Mouse (Mus musculus): ENCODE results near the gene Rab6b. TPM values are rescaled to one million over a fixed set of nuclear protein-coding genes. Genes with fewer than 3 reads are reported as not detected.

The Rab6b gene
- polyA plus RNA-seq, 1 experiment from 2014 or later = 4.3 TPM

- ATAC-seq = no peak
- no peak overlapping the region for H3K4me3 ChIP-seq (ENCODE audit: low read depth, low read length)
- H3K4me1 ChIP-seq (replicated peaks; ENCODE audit: control insufficient read depth, insufficient read depth, low read length) = no peaks in the 10 kb centered on the region
- H3K27me3 ChIP-seq (replicated peaks; ENCODE audit: control insufficient read depth, insufficient read depth, low read length) = peaks cover 11% of the 10 kb centered on the region
- no peak overlapping the region for H3K9ac ChIP-seq (ENCODE audit: low read depth, low read length)
- no peak overlapping the region for H3K27ac ChIP-seq (ENCODE audit: low read depth, low read length)
- 92% methylated on average over 8 of the region's 8 CpGs for WGBS
- H3K36me3 ChIP-seq (ENCODE audit: control insufficient read depth, insufficient read depth) = no peaks in the 10 kb centered on the region
- H3K4me2 ChIP-seq (replicated peaks; ENCODE audit: low read depth) = no peak overlapping the region
- TF ChIP-seq CTCF (IDR thresholded peaks at IDR 0.05; ENCODE audit: low read depth) = no peak
- no peaks in the 10 kb centered on the region for H3K9me3 ChIP-seq (ENCODE audit: control insufficient read depth)
Measured at GRCm38 (mm10) chr9:103117951-103118350, 6.4 kb downstream of the Rab6b start.

GRCm38 (mm10) chr9:103118651-103119275, 7.2 kb downstream of the Rab6b start:
- no peak overlapping the region for H3K4me2 ChIP-seq (replicated peaks; ENCODE audit: low read depth)
- H3K9me3 ChIP-seq (ENCODE audit: control insufficient read depth) = no peaks in the 10 kb centered on the region
- TF ChIP-seq CTCF (IDR thresholded peaks at IDR 0.05; ENCODE audit: low read depth) = no peak
- no peaks in the 10 kb centered on the region for H3K4me1 ChIP-seq (replicated peaks; ENCODE audit: control insufficient read depth, insufficient read depth, low read length)
- no peak for ATAC-seq
- no peak overlapping the region for H3K4me3 ChIP-seq (ENCODE audit: low read depth, low read length)
- H3K9ac ChIP-seq (ENCODE audit: low read depth, low read length) = no peak overlapping the region
- WGBS = 90% methylated on average over 5 of the region's 5 CpGs
- no peaks in the 10 kb centered on the region for H3K36me3 ChIP-seq (ENCODE audit: control insufficient read depth, insufficient read depth)
- no peak overlapping the region for H3K27ac ChIP-seq (ENCODE audit: low read depth, low read length)
- peaks cover 3% of the 10 kb centered on the region; the same call in 1 of the 2 replicates for H3K27me3 ChIP-seq (replicated peaks; ENCODE audit: control insufficient read depth, insufficient read depth, low read length)

GRCm38 (mm10) chr9:103119781-103120180, 8.2 kb downstream of the Rab6b start:
- TF ChIP-seq CTCF (IDR thresholded peaks at IDR 0.05; ENCODE audit: low read depth) = no peak
- H3K27me3 ChIP-seq (replicated peaks; ENCODE audit: control insufficient read depth, insufficient read depth, low read length) = no peaks in the 10 kb centered on the region; the same call in 1 of the 2 replicates
- 85% methylated on average over 9 of the region's 9 CpGs for WGBS
- H3K36me3 ChIP-seq (ENCODE audit: control insufficient read depth, insufficient read depth) = no peaks in the 10 kb centered on the region
- H3K27ac ChIP-seq (ENCODE audit: low read depth, low read length) = no peak overlapping the region
- H3K9me3 ChIP-seq (ENCODE audit: control insufficient read depth) = no peaks in the 10 kb centered on the region
- H3K4me1 ChIP-seq (replicated peaks; ENCODE audit: control insufficient read depth, insufficient read depth, low read length) = no peaks in the 10 kb centered on the region
- no peak overlapping the region for H3K4me2 ChIP-seq (replicated peaks; ENCODE audit: low read depth)
- H3K4me3 ChIP-seq (ENCODE audit: low read depth, low read length) = no peak overlapping the region
- ATAC-seq = no peak
- H3K9ac ChIP-seq (ENCODE audit: low read depth, low read length) = no peak overlapping the region

- Histone ChIP-seq H3K4me3 (ENCODE audit: low read depth, low read length) (no peak overlapping the region), H3K4me2 (replicated peaks; ENCODE audit: low read depth) (no peak overlapping the region), H3K9me3 (ENCODE audit: control insufficient read depth) (no peaks in the 10 kb centered on the region), H3K36me3 (ENCODE audit: control insufficient read depth, insufficient read depth) (no peaks in the 10 kb centered on the region), H3K27ac (ENCODE audit: low read depth, low read length) (no peak overlapping the region), H3K9ac (ENCODE audit: low read depth, low read length) (no peak overlapping the region), H3K27me3 (replicated peaks; ENCODE audit: control insufficient read depth, insufficient read depth, low read length) (no peaks in the 10 kb centered on the region; the same call in 1 of the 2 replicates), H3K4me1 (replicated peaks; ENCODE audit: control insufficient read depth, insufficient read depth, low read length) (no peaks in the 10 kb centered on the region)
- no peak for ATAC-seq
- peak; percentile 52 for TF ChIP-seq CTCF (IDR thresholded peaks at IDR 0.05; ENCODE audit: low read depth)
- 52% methylated on average over 2 of the region's 2 CpGs for WGBS
Measured at GRCm38 (mm10) chr9:103120231-103120630, 8.6 kb downstream of the Rab6b start.

- WGBS = 79% methylated on average over 7 of the region's 7 CpGs
- Histone ChIP-seq H3K9ac (ENCODE audit: low read depth, low read length) (no peak overlapping the region), H3K4me1 (replicated peaks; ENCODE audit: control insufficient read depth, insufficient read depth, low read length) (no peaks in the 10 kb centered on the region), H3K9me3 (ENCODE audit: control insufficient read depth) (no peaks in the 10 kb centered on the region), H3K4me2 (replicated peaks; ENCODE audit: low read depth) (no peak overlapping the region), H3K27me3 (replicated peaks; ENCODE audit: control insufficient read depth, insufficient read depth, low read length) (no peaks in the 10 kb centered on the region; the same call in 1 of the 2 replicates), H3K27ac (ENCODE audit: low read depth, low read length) (no peak overlapping the region), H3K4me3 (ENCODE audit: low read depth, low read length) (no peak overlapping the region), H3K36me3 (ENCODE audit: control insufficient read depth, insufficient read depth) (no peaks in the 10 kb centered on the region)
- no peak for TF ChIP-seq CTCF (IDR thresholded peaks at IDR 0.05; ENCODE audit: low read depth)
- no peak for ATAC-seq
Measured at GRCm38 (mm10) chr9:103121546-103121945, 10.0 kb downstream of the Rab6b start.

GRCm38 (mm10) chr9:103124746-103125145, 13.2 kb downstream of the Rab6b start:
- no peak for TF ChIP-seq CTCF (IDR thresholded peaks at IDR 0.05; ENCODE audit: low read depth)

More at GRCm38 (mm10) chr9:103124746-103125145, 13.2 kb downstream of the Rab6b start:
- ATAC-seq = no peak
- Histone ChIP-seq H3K27me3 (replicated peaks; ENCODE audit: control insufficient read depth, insufficient read depth, low read length) (no peaks in the 10 kb centered on the region; the same call in 1 of the 2 replicates), H3K4me1 (replicated peaks; ENCODE audit: control insufficient read depth, insufficient read depth, low read length) (no peaks in the 10 kb centered on the region), H3K9me3 (ENCODE audit: control insufficient read depth) (no peaks in the 10 kb centered on the region), H3K27ac (ENCODE audit: low read depth, low read length) (no peak overlapping the region), H3K4me3 (ENCODE audit: low read depth, low read length) (no peak overlapping the region), H3K36me3 (ENCODE audit: control insufficient read depth, insufficient read depth) (no peaks in the 10 kb centered on the region), H3K9ac (ENCODE audit: low read depth, low read length) (no peak overlapping the region), H3K4me2 (replicated peaks; ENCODE audit: low read depth) (no peak overlapping the region)
- WGBS = 92% methylated on average over 4 of the region's 4 CpGs

Measured in intestine, postnatal 0 days (tissue).